Mouse (Mus musculus) cerebellum, adult 2 months (tissue): Measurements from ENCODE around the gene Robo1.

Experiments
- CTCF ChIP-seq: fragments of 200-500 bp; IDR thresholded peaks from 2 replicates; pipeline ENCODE4 v1.5.1; 2011; ENCODE audit warnings: low read depth, mild to moderate bottlenecking, control low read depth, low read length, moderate library complexity, borderline replicate concordance; ENCODE audit not compliant: insufficient read depth
- POLR2A ChIP-seq: fragments of 200-500 bp; IDR thresholded peaks from 2 replicates; pipeline ENCODE4 v1.6.1; 2011; ENCODE audit warnings: low read length, control low read depth, borderline replicate concordance; ENCODE audit not compliant: insufficient read depth

GRCm38 (mm10) chr16:72678450-72678849, 370.3 kb downstream of the Robo1 start:
- TF ChIP-seq POLR2A (no peak), CTCF (no peak)
